Mouse (Mus musculus) forebrain, embryonic 10.5 days (tissue): ENCODE measurements around the gene Zfp704. TPM values are rescaled to one million over a fixed set of nuclear protein-coding genes. Genes with fewer than 3 reads are reported as not detected.

Experiments
- DNase-seq: peaks from one replicate; pipeline ENCODE4 v3.0.0-alpha.2; 2017; ENCODE audit warnings: low spot score; ENCODE audit errors: extremely low spot score
- H3K27ac ChIP-seq: fragments of 300-500 bp; sonication (generic); 2 replicates; pipeline ENCODE4 v1.5.1; 2016; ENCODE audit warnings: mild to moderate bottlenecking
- H3K27me3 ChIP-seq: fragments of 300-500 bp; sonication (generic); 2 replicates; pipeline ENCODE4 v1.6.1; 2016; ENCODE audit warnings: mild to moderate bottlenecking; ENCODE audit not compliant: poor library complexity, severe bottlenecking
- H3K36me3 ChIP-seq: fragments of 300-500 bp; sonication (generic); replicated peaks from 2 replicates; pipeline ENCODE4 v1.6.1; 2016; ENCODE audit warnings: mild to moderate bottlenecking, moderate library complexity
- H3K4me1 ChIP-seq: fragments of 300-500 bp; sonication (generic); 2 replicates; pipeline ENCODE4 v1.6.1; 2016
- H3K4me3 ChIP-seq: fragments of 300-500 bp; sonication (generic); 2 replicates; pipeline ENCODE4 v1.5.1; 2016; ENCODE audit warnings: mild to moderate bottlenecking, moderate library complexity
- H3K9me3 ChIP-seq: fragments of 300-500 bp; sonication (generic); 2 replicates; pipeline ENCODE4 v1.6.1; 2016; ENCODE audit warnings: mild to moderate bottlenecking, moderate library complexity
- WGBS: fragments of 180-500 bp; shearing (Covaris S2); methylation state at CpG from one replicate; pipeline ENCODE4 v1.1.7; 2016; 5-methylcytosine and 5-hydroxymethylcytosine counted together
- polyA plus RNA-seq: library from polyadenylated mRNA; unstranded; fragments of >200 nt; fragmentation: Nextera tagmentation; extraction: Ambion mirVana; gene quantifications from 2 replicates; pipeline ENCODE4 v1.2.1, GENCODE M21; 2016

Zfp704 gene
- polyA plus RNA-seq, 1 experiment from 2014 or later, result 6.6 TPM

- 85% methylated on average over 4 of the region's 4 CpGs for WGBS
- DNase-seq, result no peak
- no peaks in the 10 kb centered on the region for H3K36me3 ChIP-seq
These were observed 118.1 kb downstream of the Zfp704 start for GRCm38 (mm10) chr3:9491766-9492283.

DNA sequence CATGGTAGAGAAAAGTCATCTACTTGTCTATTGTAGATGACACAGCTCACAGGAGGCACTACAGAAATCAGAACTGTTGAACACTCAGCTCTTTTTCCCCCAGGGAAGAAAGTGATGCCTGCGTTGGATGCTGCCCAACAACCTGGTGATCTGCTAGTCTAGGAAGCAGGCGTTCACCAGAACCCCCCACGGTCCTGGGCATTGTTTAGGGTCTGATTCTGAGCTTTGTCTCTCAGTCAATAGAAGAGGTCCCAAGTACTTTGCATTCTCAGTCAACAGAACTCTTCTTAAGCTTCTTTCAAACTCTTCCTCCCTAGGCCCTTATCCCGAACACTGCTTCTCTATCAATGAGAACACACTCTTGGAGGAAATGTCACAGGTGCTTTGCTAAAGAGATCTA is 122.2 kb downstream of the Zfp704 start:
- Histone ChIP-seq H3K4me3 (no peak overlapping the region), H3K36me3 (no peaks in the 10 kb centered on the region), H3K4me1 (peaks cover 6% of the 10 kb centered on the region; the same call in 1 of the 2 replicates), H3K9me3 (no peaks in the 10 kb centered on the region; the same call in 1 of the 2 replicates), H3K27ac (no peak overlapping the region), H3K27me3 (no peaks in the 10 kb centered on the region)
- 61% methylated on average over 4 of the region's 4 CpGs for WGBS
- no peak for DNase-seq

More at GRCm38 (mm10) chr3:9491766-9492283, 118.1 kb downstream of the Zfp704 start:
- Histone ChIP-seq H3K9me3 (no peaks in the 10 kb centered on the region), H3K27me3 (no peaks in the 10 kb centered on the region), H3K4me1 (peaks cover 9% of the 10 kb centered on the region; the same call in 1 of the 2 replicates), H3K4me3 (no peak overlapping the region), H3K27ac (no peak overlapping the region)

- Histone ChIP-seq H3K27ac (no peak overlapping the region), H3K4me1 (no peaks in the 10 kb centered on the region), H3K4me3 (no peak overlapping the region), H3K36me3 (no peaks in the 10 kb centered on the region), H3K27me3 (no peaks in the 10 kb centered on the region), H3K9me3 (no peaks in the 10 kb centered on the region; the same call in 1 of the 2 replicates)
- no peak for DNase-seq
- WGBS, result 90% methylated on average over 3 of the region's 3 CpGs
These were observed 124.4 kb downstream of the Zfp704 start for GRCm38 (mm10) chr3:9485506-9485905.

DNA sequence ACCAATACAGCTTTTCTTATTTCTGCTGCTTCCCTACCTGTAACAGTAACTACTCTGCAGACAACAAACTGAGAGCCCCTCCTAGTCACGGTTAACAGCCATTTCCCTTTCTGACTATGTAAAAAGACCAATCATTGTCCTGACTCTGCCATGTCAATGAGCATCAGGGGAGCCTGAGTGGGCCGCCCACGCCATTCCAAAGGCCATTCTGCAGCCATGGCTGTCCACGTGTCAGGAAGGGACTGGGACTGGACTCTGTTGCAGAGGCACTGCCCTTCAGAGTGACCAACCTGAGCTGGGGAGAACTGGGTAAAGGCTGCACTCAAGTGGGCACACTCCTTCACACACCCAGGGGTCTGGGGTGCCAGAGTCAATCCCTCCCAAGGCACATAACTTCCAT is 127.9 kb downstream of the Zfp704 start:
- Histone ChIP-seq H3K4me3 (no peak overlapping the region), H3K27ac (no peak overlapping the region), H3K36me3 (no peaks in the 10 kb centered on the region), H3K4me1 (no peaks in the 10 kb centered on the region), H3K27me3 (no peaks in the 10 kb centered on the region), H3K9me3 (no peaks in the 10 kb centered on the region; the same call in 1 of the 2 replicates)
- DNase-seq, result no peak
- WGBS, result 86% methylated on average over 4 of the region's 4 CpGs

DNA sequence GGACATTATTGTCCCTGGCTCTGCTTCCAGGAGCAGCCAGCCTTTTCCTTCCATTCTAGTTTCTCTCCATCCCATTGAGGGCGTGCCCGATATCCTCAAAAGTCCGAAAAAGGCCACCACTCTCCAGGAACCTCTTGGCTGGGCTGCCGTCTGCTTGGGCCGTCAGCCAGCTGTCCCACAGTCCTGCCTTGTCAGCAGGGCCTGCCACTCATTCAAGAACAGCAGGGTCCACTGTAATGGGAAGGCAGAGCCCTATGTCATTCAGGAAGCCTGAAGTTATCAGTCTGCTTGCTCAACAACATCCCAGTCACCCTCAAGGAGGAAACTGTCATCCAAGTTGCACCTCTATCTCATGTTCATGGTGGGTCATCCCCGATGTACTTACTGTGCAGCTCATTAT is 128.5 kb downstream of the Zfp704 start:
- WGBS, result 86% methylated on average over 6 of the region's 6 CpGs
- no peak overlapping the region for H3K27ac ChIP-seq
- DNase-seq, result no peak
- no peaks in the 10 kb centered on the region for H3K27me3 ChIP-seq
- no peak overlapping the region for H3K4me3 ChIP-seq
- no peaks in the 10 kb centered on the region for H3K4me1 ChIP-seq
- H3K9me3 ChIP-seq, result no peaks in the 10 kb centered on the region; the same call in 1 of the 2 replicates
- no peaks in the 10 kb centered on the region for H3K36me3 ChIP-seq

- no peak overlapping the region for H3K4me3 ChIP-seq
- WGBS, result 88% methylated on average over 5 of the region's 5 CpGs
- no peaks in the 10 kb centered on the region for H3K9me3 ChIP-seq
- DNase-seq, result no peak
- H3K27me3 ChIP-seq, result no peaks in the 10 kb centered on the region
- no peaks in the 10 kb centered on the region for H3K36me3 ChIP-seq
- H3K27ac ChIP-seq, result no peak overlapping the region
- H3K4me1 ChIP-seq, result no peaks in the 10 kb centered on the region
These were observed 128.9 kb downstream of the Zfp704 start for GRCm38 (mm10) chr3:9480936-9481335.

- Histone ChIP-seq H3K36me3 (0 out of 2 replicates have a peak, but pooled peaks cover 3% of the 10 kb centered on the region), H3K4me3 (no peak overlapping the region), H3K4me1 (no peaks in the 10 kb centered on the region), H3K27me3 (no peaks in the 10 kb centered on the region), H3K9me3 (no peaks in the 10 kb centered on the region), H3K27ac (no peak overlapping the region)
- no peak for DNase-seq
- 89% methylated on average over 2 of the region's 2 CpGs for WGBS
These were observed 132.5 kb downstream of the Zfp704 start for GRCm38 (mm10) chr3:9477386-9477785.

- DNase-seq, result no peak
- no peaks in the 10 kb centered on the region for H3K9me3 ChIP-seq
- H3K4me1 ChIP-seq, result no peaks in the 10 kb centered on the region
- H3K36me3 ChIP-seq, result 0 out of 2 replicates have a peak, but pooled peaks cover 3% of the 10 kb centered on the region
- H3K27ac ChIP-seq, result no peak overlapping the region
- H3K27me3 ChIP-seq, result no peaks in the 10 kb centered on the region
- no peak overlapping the region for H3K4me3 ChIP-seq
- 93% methylated on average over 3 of the region's 3 CpGs for WGBS
These were observed 133.5 kb downstream of the Zfp704 start for GRCm38 (mm10) chr3:9476336-9476735.

GRCm38 (mm10) chr3:9475501-9475900 is 134.4 kb downstream of the Zfp704 start:
- Histone ChIP-seq H3K4me1 (no peaks in the 10 kb centered on the region), H3K4me3 (no peak overlapping the region), H3K27ac (no peak overlapping the region), H3K27me3 (no peaks in the 10 kb centered on the region), H3K9me3 (no peaks in the 10 kb centered on the region), H3K36me3 (peaks cover 3% of the 10 kb centered on the region; the same call in 1 of the 2 replicates)
- WGBS, result 92% methylated on average over 5 of the region's 5 CpGs
- no peak for DNase-seq

- no peak for DNase-seq
- Histone ChIP-seq H3K27ac (no peak overlapping the region), H3K36me3 (peaks cover 3% of the 10 kb centered on the region; the same call in 1 of the 2 replicates), H3K9me3 (no peaks in the 10 kb centered on the region), H3K4me3 (no peak overlapping the region), H3K4me1 (no peaks in the 10 kb centered on the region), H3K27me3 (no peaks in the 10 kb centered on the region)
- 90% methylated on average over 6 of the region's 6 CpGs for WGBS
These were observed 135.6 kb downstream of the Zfp704 start for GRCm38 (mm10) chr3:9474331-9474730.

- Histone ChIP-seq H3K27ac (no peak overlapping the region), H3K27me3 (no peaks in the 10 kb centered on the region), H3K36me3 (peaks cover 16% of the 10 kb centered on the region), H3K4me3 (no peak overlapping the region), H3K4me1 (peaks cover 5% of the 10 kb centered on the region; the same call in 1 of the 2 replicates), H3K9me3 (no peaks in the 10 kb centered on the region)
- WGBS, result 46% methylated on average over 3 of the region's 3 CpGs
- no peak for DNase-seq
These were observed 143.6 kb downstream of the Zfp704 start for GRCm38 (mm10) chr3:9466287-9466686.

DNA sequence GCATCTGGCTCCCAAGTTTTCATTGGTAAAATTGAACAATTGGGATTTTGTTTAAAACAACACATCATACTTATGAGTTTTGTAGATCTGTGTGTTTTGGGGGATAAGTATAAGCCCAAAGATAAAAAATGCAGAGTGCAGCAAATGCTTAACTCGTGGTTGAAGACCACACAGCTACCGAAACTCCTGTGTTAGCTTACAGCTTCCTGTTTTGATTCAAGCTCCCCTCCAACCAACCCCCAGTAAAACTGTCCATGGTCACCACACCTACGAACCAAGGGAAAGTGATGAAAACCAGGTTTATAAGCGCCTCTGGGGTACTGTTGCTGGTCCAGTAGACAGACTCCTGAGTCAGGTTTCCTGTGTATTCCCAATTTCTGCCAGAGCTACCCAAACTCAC is 144.2 kb downstream of the Zfp704 start:
- Histone ChIP-seq H3K36me3 (peaks cover 16% of the 10 kb centered on the region), H3K4me1 (peaks cover 5% of the 10 kb centered on the region; the same call in 1 of the 2 replicates), H3K27me3 (no peaks in the 10 kb centered on the region), H3K9me3 (no peaks in the 10 kb centered on the region), H3K27ac (no peak overlapping the region), H3K4me3 (no peak overlapping the region)
- 90% methylated on average over 4 of the region's 4 CpGs for WGBS
- DNase-seq, result no peak

DNA sequence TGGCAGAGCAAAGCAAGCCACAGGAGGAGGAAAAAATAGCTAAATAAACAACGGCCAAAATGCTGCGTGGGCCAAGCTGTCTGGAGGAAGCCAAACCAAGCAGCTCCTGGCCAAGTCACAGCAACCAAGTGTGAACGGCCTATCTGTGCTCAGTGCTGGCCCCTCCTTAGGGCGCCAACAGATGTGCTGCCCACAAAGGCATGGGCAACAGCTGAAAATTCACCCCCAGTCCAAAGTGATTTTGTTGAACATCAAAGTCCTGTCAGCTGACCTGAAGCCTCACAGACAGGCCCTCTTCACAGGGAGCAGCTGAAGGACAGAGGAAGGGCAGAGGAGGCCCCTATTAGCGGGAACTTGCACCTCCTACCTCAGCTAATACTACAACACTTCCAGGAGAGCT is 148.2 kb downstream of the Zfp704 start:
- H3K27ac ChIP-seq, result no peak overlapping the region
- H3K9me3 ChIP-seq, result no peaks in the 10 kb centered on the region
- WGBS, result 94% methylated on average over 5 of the region's 5 CpGs
- no peak for DNase-seq
- H3K27me3 ChIP-seq, result no peaks in the 10 kb centered on the region
- peaks cover 5% of the 10 kb centered on the region; the same call in 1 of the 2 replicates for H3K4me1 ChIP-seq
- H3K4me3 ChIP-seq, result no peak overlapping the region
- peaks cover 21% of the 10 kb centered on the region for H3K36me3 ChIP-seq
